Mouse (Mus musculus): Measurements from ENCODE around the gene Slco3a1. TPM values are rescaled to one million over a fixed set of nuclear protein-coding genes. Genes with fewer than 3 reads are reported as not detected.

Gene Slco3a1
- polyA plus RNA-seq, 1 experiment = 44.9 TPM

DNA sequence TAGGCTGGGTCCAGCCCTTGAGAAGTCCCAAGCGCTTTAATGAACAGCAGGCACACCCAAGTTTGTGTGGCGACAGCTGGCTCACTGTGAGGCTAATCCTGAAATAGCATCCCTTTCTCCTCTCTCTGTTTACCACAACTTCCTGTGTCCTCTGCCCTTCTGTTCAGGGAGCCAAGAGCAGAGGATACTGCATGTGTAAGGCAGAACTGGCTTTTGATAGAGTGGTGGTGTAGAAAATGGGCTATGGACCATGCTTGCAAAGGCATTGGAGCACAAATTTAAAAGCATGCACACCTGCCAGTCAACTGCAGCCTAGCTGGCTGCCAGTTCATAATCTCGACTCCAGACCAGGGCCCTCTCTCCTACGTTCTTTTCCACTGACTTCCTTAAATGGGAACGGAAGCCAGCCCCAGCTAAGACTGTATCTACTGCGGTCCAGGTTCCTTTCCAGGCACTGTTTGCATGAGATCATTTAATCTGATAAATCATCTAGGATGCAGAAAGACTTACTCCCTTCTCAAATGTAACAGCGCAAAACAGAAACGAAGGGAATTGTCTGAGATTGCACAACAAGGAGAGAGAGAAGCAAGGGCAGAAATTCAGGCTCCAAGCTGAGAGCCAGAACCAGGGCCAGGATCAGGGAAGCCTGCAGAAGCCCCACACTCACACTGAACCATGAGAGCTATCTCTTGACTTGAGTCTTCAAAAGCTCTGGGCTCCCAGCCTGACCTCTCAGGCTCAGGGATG, 95.9 kb downstream of the Slco3a1 start:
- 35% methylated on average over 8 of the region's 8 CpGs for WGBS
- DNase-seq = peak; percentile 73

GRCm38 (mm10) chr7:74457347-74457975, 97.1 kb downstream of the Slco3a1 start:
- no peaks in the 10 kb centered on the region for H3K36me3 ChIP-seq (ENCODE audit: control insufficient read depth, insufficient read depth, low read length)
- WGBS = 76% methylated on average over 5 of the region's 5 CpGs
- no peak overlapping the region for H3K4me3 ChIP-seq (ENCODE audit: insufficient read depth, low read depth, low read length)
- no peaks in the 10 kb centered on the region for H3K27me3 ChIP-seq (replicated peaks; ENCODE audit: control insufficient read depth, insufficient read depth, low read length)
- no peak for TF ChIP-seq POLR2A (IDR thresholded peaks at IDR 0.05; ENCODE audit: low read depth, low read length)
- H3K4me1 ChIP-seq (ENCODE audit: control insufficient read depth, insufficient read depth, low read length) = peaks cover 14% of the 10 kb centered on the region
- H3K27ac ChIP-seq (ENCODE audit: insufficient read depth, low read depth, low read length) = peak overlapping the region; percentile 0; the same call in 1 of the 2 replicates
- peak; percentile 24 for DNase-seq

More for the DNA sequence above, 95.9 kb downstream of the Slco3a1 start:
- peak overlapping the region; percentile 82 for H3K27ac ChIP-seq (ENCODE audit: insufficient read depth, low read depth, low read length)
- H3K27me3 ChIP-seq (replicated peaks; ENCODE audit: control insufficient read depth, insufficient read depth, low read length) = no peaks in the 10 kb centered on the region
- H3K36me3 ChIP-seq (ENCODE audit: control insufficient read depth, insufficient read depth, low read length) = no peaks in the 10 kb centered on the region
- H3K4me3 ChIP-seq (ENCODE audit: insufficient read depth, low read depth, low read length) = no peak overlapping the region
- peaks cover 14% of the 10 kb centered on the region for H3K4me1 ChIP-seq (ENCODE audit: control insufficient read depth, insufficient read depth, low read length)
- no peak for TF ChIP-seq POLR2A (IDR thresholded peaks at IDR 0.05; ENCODE audit: low read depth, low read length)
- TF ChIP-seq CTCF (conservative IDR thresholded peaks at IDR 0.05; ENCODE audit: insufficient read depth, insufficient read length, low read depth, low read length) = no peak

GRCm38 (mm10) chr7:74456781-74457180, 97.8 kb downstream of the Slco3a1 start:
- no peaks in the 10 kb centered on the region for H3K27me3 ChIP-seq (replicated peaks; ENCODE audit: control insufficient read depth, insufficient read depth, low read length)
- WGBS = 51% methylated on average over 2 of the region's 2 CpGs
- H3K4me3 ChIP-seq (ENCODE audit: insufficient read depth, low read depth, low read length) = no peak overlapping the region
- DNase-seq = no peak
- H3K36me3 ChIP-seq (ENCODE audit: control insufficient read depth, insufficient read depth, low read length) = no peaks in the 10 kb centered on the region
- TF ChIP-seq CTCF (conservative IDR thresholded peaks at IDR 0.05; ENCODE audit: insufficient read depth, insufficient read length, low read depth, low read length) = no peak
- no peak for TF ChIP-seq POLR2A (IDR thresholded peaks at IDR 0.05; ENCODE audit: low read depth, low read length)
- H3K4me1 ChIP-seq (ENCODE audit: control insufficient read depth, insufficient read depth, low read length) = peaks cover 14% of the 10 kb centered on the region
- H3K27ac ChIP-seq (ENCODE audit: insufficient read depth, low read depth, low read length) = no peak overlapping the region

DNA sequence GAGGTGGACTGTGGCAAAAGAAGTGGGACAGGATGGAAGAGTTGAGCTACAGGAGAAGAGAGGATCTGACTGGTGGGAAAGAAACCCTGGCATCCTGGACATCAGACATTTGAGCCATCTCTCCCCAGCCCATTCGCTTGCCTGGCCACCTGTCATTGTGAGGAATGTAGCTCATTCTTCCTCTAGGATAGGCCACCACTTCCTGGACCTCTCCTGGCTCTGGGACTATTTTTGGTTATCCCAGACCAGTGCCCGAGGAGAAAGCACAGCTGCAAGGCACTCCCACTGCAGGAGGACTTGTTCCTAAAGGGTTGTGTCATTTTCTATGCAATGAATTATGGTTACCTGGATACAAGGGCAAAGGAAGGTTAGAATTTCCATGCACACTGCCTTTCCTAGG, 103.5 kb downstream of the Slco3a1 start:
- Histone ChIP-seq H3K4me1 (ENCODE audit: control insufficient read depth, insufficient read depth, low read length) (no peaks in the 10 kb centered on the region), H3K4me3 (ENCODE audit: insufficient read depth, low read depth, low read length) (no peak overlapping the region), H3K27me3 (replicated peaks; ENCODE audit: control insufficient read depth, insufficient read depth, low read length) (no peaks in the 10 kb centered on the region), H3K27ac (ENCODE audit: insufficient read depth, low read depth, low read length) (no peak overlapping the region), H3K36me3 (ENCODE audit: control insufficient read depth, insufficient read depth, low read length) (no peaks in the 10 kb centered on the region)
- DNase-seq = peak; percentile 17
- TF ChIP-seq CTCF (conservative IDR thresholded peaks at IDR 0.05; ENCODE audit: insufficient read depth, insufficient read length, low read depth, low read length) = no peak
- TF ChIP-seq POLR2A (IDR thresholded peaks at IDR 0.05; ENCODE audit: low read depth, low read length) = no peak
- 47% methylated on average over 2 of the region's 2 CpGs for WGBS

DNA sequence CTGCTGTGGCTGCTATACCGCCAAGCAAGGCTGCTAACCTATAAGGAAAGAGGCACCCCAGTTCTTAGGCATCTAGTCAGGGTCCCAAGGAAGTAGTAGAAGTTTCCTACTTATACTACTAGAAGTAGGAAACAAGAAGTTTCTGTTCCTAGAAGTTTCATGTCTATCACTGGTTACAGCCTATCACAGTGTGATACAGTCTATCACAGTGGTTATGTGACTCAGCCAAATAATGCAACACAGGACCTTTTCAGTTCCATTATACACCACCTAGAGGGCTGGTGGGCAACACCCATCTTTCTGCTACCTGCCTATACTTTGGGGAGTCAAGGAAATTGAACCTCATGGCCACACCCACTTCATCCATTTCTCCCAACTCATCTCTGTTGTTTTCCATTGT, 104.8 kb downstream of the Slco3a1 start:
- Histone ChIP-seq H3K4me1 (ENCODE audit: control insufficient read depth, insufficient read depth, low read length) (no peaks in the 10 kb centered on the region), H3K27ac (ENCODE audit: insufficient read depth, low read depth, low read length) (no peak overlapping the region), H3K4me3 (ENCODE audit: insufficient read depth, low read depth, low read length) (no peak overlapping the region), H3K36me3 (ENCODE audit: control insufficient read depth, insufficient read depth, low read length) (no peaks in the 10 kb centered on the region), H3K27me3 (replicated peaks; ENCODE audit: control insufficient read depth, insufficient read depth, low read length) (no peaks in the 10 kb centered on the region)
- 97% methylated on average over 1 of the region's 1 CpGs for WGBS
- DNase-seq = no peak
- TF ChIP-seq CTCF (conservative IDR thresholded peaks at IDR 0.05; ENCODE audit: insufficient read depth, insufficient read length, low read depth, low read length) (no peak), POLR2A (IDR thresholded peaks at IDR 0.05; ENCODE audit: low read depth, low read length) (no peak)

GRCm38 (mm10) chr7:74447781-74448180, 106.8 kb downstream of the Slco3a1 start:
- DNase-seq = no peak
- 41% methylated on average over 2 of the region's 2 CpGs for WGBS
- TF ChIP-seq POLR2A (IDR thresholded peaks at IDR 0.05; ENCODE audit: low read depth, low read length) (no peak), CTCF (conservative IDR thresholded peaks at IDR 0.05; ENCODE audit: insufficient read depth, insufficient read length, low read depth, low read length) (no peak)
- Histone ChIP-seq H3K27me3 (replicated peaks; ENCODE audit: control insufficient read depth, insufficient read depth, low read length) (no peaks in the 10 kb centered on the region), H3K4me3 (ENCODE audit: insufficient read depth, low read depth, low read length) (no peak overlapping the region), H3K4me1 (ENCODE audit: control insufficient read depth, insufficient read depth, low read length) (no peaks in the 10 kb centered on the region), H3K27ac (ENCODE audit: insufficient read depth, low read depth, low read length) (no peak overlapping the region), H3K36me3 (ENCODE audit: control insufficient read depth, insufficient read depth, low read length) (no peaks in the 10 kb centered on the region)

- TF ChIP-seq CTCF (conservative IDR thresholded peaks at IDR 0.05; ENCODE audit: insufficient read depth, insufficient read length, low read depth, low read length) = no peak
- no peak for TF ChIP-seq POLR2A (IDR thresholded peaks at IDR 0.05; ENCODE audit: low read depth, low read length)
Observed at GRCm38 (mm10) chr7:74445148-74445547, 109.4 kb downstream of the Slco3a1 start.

More at GRCm38 (mm10) chr7:74445148-74445547, 109.4 kb downstream of the Slco3a1 start:
- Histone ChIP-seq H3K27me3 (replicated peaks; ENCODE audit: control insufficient read depth, insufficient read depth, low read length) (no peaks in the 10 kb centered on the region), H3K4me3 (ENCODE audit: insufficient read depth, low read depth, low read length) (no peak overlapping the region), H3K36me3 (ENCODE audit: control insufficient read depth, insufficient read depth, low read length) (no peaks in the 10 kb centered on the region), H3K27ac (ENCODE audit: insufficient read depth, low read depth, low read length) (no peak overlapping the region), H3K4me1 (ENCODE audit: control insufficient read depth, insufficient read depth, low read length) (no peaks in the 10 kb centered on the region)
- no peak for DNase-seq
- 82% methylated on average over 5 of the region's 5 CpGs for WGBS
